Mouse (Mus musculus): Measurements from ENCODE around the gene Hist3h2ba. TPM values are rescaled to one million over a fixed set of nuclear protein-coding genes. Genes with fewer than 3 reads are reported as not detected.
A peak's percentile ranks its signal among the peaks of the same experiment; 100 is the strongest.

Gene Hist3h2ba
- polyA plus RNA-seq, 1 experiment from 2014 or later, result 117 TPM

DNA sequence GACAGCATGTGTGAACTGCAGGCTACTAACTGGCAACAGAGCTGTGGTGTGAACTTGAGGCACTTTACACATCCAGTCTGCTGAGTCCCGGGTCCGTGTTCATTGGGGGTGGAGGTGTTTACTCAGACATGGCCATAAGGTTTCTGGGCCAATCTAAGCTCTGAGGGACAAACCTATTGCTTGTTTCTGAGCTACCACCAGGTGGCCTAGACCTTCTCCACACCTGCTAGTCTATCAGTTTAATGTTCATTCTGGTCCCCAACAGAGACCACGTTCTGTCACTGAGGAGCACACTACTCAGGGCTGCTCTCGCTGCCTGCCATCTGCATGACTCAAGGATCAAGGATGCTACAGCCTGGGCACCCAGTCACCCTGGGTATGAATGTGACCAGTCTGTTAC lies 17.1 kb upstream of the Hist3h2ba start:
- Histone ChIP-seq H3K36me3 (ENCODE audit: control insufficient read depth, insufficient read depth, low read length) (peaks cover 31% of the 10 kb centered on the region), H3K9ac (replicated peaks; ENCODE audit: low read depth, low read length) (no peak overlapping the region), H3K4me3 (ENCODE audit: low read depth, low read length) (no peak overlapping the region), H3K4me1 (ENCODE audit: control insufficient read depth, insufficient read depth, low read length) (peaks cover 7% of the 10 kb centered on the region), H3K4me2 (ENCODE audit: low read depth, low read length) (no peak overlapping the region), H3K9me3 (ENCODE audit: control insufficient read depth, low read length) (no peaks in the 10 kb centered on the region), H3K27ac (ENCODE audit: low read depth, low read length) (no peak overlapping the region), H3K27me3 (ENCODE audit: control insufficient read depth, insufficient read depth, low read length) (no peaks in the 10 kb centered on the region)
- ATAC-seq (ENCODE audit: low read depth), result no peak
- 78% methylated on average over 4 of the region's 4 CpGs for WGBS

DNA sequence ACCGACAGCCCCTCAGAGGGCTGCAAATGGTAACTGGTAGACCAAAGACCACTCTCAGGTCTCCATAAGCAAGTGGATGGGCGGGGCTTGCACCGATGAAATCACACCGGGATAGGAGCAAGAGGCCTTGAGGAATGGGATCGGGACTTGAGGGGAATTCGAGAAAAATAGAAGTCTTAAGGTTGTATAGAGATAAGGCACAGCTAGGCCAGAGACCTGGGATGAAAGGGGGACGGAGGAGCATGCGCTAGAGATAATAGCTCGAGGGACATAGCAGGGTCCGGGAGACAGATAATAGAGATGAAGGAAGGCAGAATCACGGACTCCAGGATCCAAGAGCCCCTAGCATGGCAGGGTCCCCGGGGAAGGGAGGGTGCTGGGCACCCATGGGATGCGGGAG lies 10.8 kb upstream of the Hist3h2ba start:
- H3K4me2 ChIP-seq (ENCODE audit: low read depth, low read length), result peak overlapping the region; percentile 89
- no peaks in the 10 kb centered on the region; the same call in 1 of the 2 replicates for H3K27me3 ChIP-seq (ENCODE audit: control insufficient read depth, insufficient read depth, low read length)
- peak overlapping the region; percentile 93 for H3K9ac ChIP-seq (replicated peaks; ENCODE audit: low read depth, low read length)
- peak overlapping the region; percentile 94 for H3K27ac ChIP-seq (ENCODE audit: low read depth, low read length)
- no peaks in the 10 kb centered on the region for H3K9me3 ChIP-seq (ENCODE audit: control insufficient read depth, low read length)
- peak overlapping the region; percentile 96 for H3K4me3 ChIP-seq (ENCODE audit: low read depth, low read length)
- WGBS, result under 1% methylated on average over 12 of the region's 13 CpGs
- ATAC-seq (ENCODE audit: low read depth), result no peak
- peaks cover 23% of the 10 kb centered on the region for H3K4me1 ChIP-seq (ENCODE audit: control insufficient read depth, insufficient read depth, low read length)
- H3K36me3 ChIP-seq (ENCODE audit: control insufficient read depth, insufficient read depth, low read length), result peaks cover 21% of the 10 kb centered on the region

GRCm38 (mm10) chr11:58938322-58939087 lies 10.2 kb upstream of the Hist3h2ba start, which contains the start of gene Rnf187:
Rnf187 (minus strand) TSS chr11:58938916.
- peak within 1 kb of the TSS; percentile 93 for H3K9ac ChIP-seq (replicated peaks; ENCODE audit: low read depth, low read length)
- WGBS, result under 1% methylated on average over 78 of the region's 95 CpGs
- no peaks in the 10 kb centered on the region for H3K9me3 ChIP-seq (ENCODE audit: control insufficient read depth, low read length)
- peaks cover 27% of the 10 kb centered on the region for H3K4me1 ChIP-seq (ENCODE audit: control insufficient read depth, insufficient read depth, low read length)
- H3K27ac ChIP-seq (ENCODE audit: low read depth, low read length), result peak within 1 kb of the TSS; percentile 94
- peak within 1 kb of the TSS; percentile 96 for H3K4me3 ChIP-seq (ENCODE audit: low read depth, low read length)
- H3K36me3 ChIP-seq (ENCODE audit: control insufficient read depth, insufficient read depth, low read length), result peaks cover 15% of the 10 kb centered on the region; the same call in 1 of the 2 replicates
- peak; percentile 97 for ATAC-seq (ENCODE audit: low read depth)
- peak within 1 kb of the TSS; percentile 89 for H3K4me2 ChIP-seq (ENCODE audit: low read depth, low read length)
- no peaks in the 10 kb centered on the region; the same call in 1 of the 2 replicates for H3K27me3 ChIP-seq (ENCODE audit: control insufficient read depth, insufficient read depth, low read length)

DNA sequence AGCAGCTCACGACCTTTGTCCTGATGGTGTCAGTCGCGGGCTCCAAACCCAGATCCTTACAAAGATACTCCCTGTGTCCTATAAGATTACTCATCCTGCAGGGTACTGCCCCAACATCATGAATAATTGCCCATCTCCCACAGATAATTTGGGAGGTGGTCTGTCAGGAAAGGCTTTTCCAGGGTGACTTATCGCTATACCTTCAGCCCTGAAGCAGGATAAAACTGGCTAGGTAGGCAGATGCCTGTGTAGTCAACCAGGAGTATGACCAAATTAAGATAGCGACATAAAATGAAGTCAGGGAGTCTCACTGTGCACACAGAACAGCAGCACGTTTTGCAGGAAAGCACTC lies 9.7 kb upstream of the Hist3h2ba start:
- H3K36me3 ChIP-seq (ENCODE audit: control insufficient read depth, insufficient read depth, low read length), result peaks cover 10% of the 10 kb centered on the region; the same call in 1 of the 2 replicates
- H3K4me3 ChIP-seq (ENCODE audit: low read depth, low read length), result peak overlapping the region; percentile 96
- H3K4me2 ChIP-seq (ENCODE audit: low read depth, low read length), result peak overlapping the region; percentile 89
- WGBS, result 13% methylated on average over 6 of the region's 6 CpGs
- H3K4me1 ChIP-seq (ENCODE audit: control insufficient read depth, insufficient read depth, low read length), result peaks cover 29% of the 10 kb centered on the region
- H3K9me3 ChIP-seq (ENCODE audit: control insufficient read depth, low read length), result no peaks in the 10 kb centered on the region
- H3K27me3 ChIP-seq (ENCODE audit: control insufficient read depth, insufficient read depth, low read length), result no peaks in the 10 kb centered on the region; the same call in 1 of the 2 replicates
- ATAC-seq (ENCODE audit: low read depth), result peak; percentile 46
- peak overlapping the region; percentile 93 for H3K9ac ChIP-seq (replicated peaks; ENCODE audit: low read depth, low read length)
- H3K27ac ChIP-seq (ENCODE audit: low read depth, low read length), result peak overlapping the region; percentile 94

- H3K4me2 ChIP-seq (ENCODE audit: low read depth, low read length), result no peak overlapping the region
- H3K4me3 ChIP-seq (ENCODE audit: low read depth, low read length), result no peak overlapping the region
- no peak overlapping the region; the same call in 1 of the 2 replicates for H3K9ac ChIP-seq (replicated peaks; ENCODE audit: low read depth, low read length)
- ATAC-seq (ENCODE audit: low read depth), result no peak
- no peaks in the 10 kb centered on the region for H3K36me3 ChIP-seq (ENCODE audit: control insufficient read depth, insufficient read depth, low read length)
- WGBS, result 60% methylated on average over 5 of the region's 5 CpGs
- no peaks in the 10 kb centered on the region for H3K9me3 ChIP-seq (ENCODE audit: control insufficient read depth, low read length)
- peaks cover 8% of the 10 kb centered on the region; the same call in 1 of the 2 replicates for H3K4me1 ChIP-seq (ENCODE audit: control insufficient read depth, insufficient read depth, low read length)
- peak overlapping the region; percentile 16; the same call in 1 of the 2 replicates for H3K27ac ChIP-seq (ENCODE audit: low read depth, low read length)
- no peaks in the 10 kb centered on the region for H3K27me3 ChIP-seq (ENCODE audit: control insufficient read depth, insufficient read depth, low read length)
These were observed 4.6 kb upstream of the Hist3h2ba start for GRCm38 (mm10) chr11:58944136-58944535.

DNA sequence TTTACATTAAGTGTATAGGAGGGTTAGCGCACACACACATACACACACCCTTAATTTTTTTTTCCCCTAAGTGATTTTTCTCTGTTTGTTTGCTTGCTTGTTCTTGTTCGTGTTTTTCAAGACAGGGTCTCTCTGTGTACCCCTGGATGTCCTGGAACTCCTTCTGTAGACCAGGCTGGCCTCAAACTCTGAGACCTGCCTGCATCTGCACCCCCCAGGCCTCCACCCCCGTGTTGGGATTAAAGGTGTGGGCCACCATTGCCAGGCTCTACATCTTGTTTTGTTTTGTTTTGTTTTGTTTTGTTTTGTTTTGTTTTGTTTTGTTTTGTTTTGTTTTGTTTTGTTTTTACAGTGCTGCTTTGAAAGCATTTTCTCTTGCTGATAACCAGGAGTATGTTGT lies 1.4 kb upstream of the Hist3h2ba start:
- no peak for ATAC-seq (ENCODE audit: low read depth)
- Histone ChIP-seq H3K9ac (replicated peaks; ENCODE audit: low read depth, low read length) (peak overlapping the region; percentile 53), H3K4me3 (ENCODE audit: low read depth, low read length) (peak overlapping the region; percentile 51), H3K4me1 (ENCODE audit: control insufficient read depth, insufficient read depth, low read length) (peaks cover 19% of the 10 kb centered on the region), H3K27ac (ENCODE audit: low read depth, low read length) (peak overlapping the region; percentile 95), H3K9me3 (ENCODE audit: control insufficient read depth, low read length) (no peaks in the 10 kb centered on the region), H3K27me3 (ENCODE audit: control insufficient read depth, insufficient read depth, low read length) (no peaks in the 10 kb centered on the region), H3K36me3 (ENCODE audit: control insufficient read depth, insufficient read depth, low read length) (no peaks in the 10 kb centered on the region), H3K4me2 (ENCODE audit: low read depth, low read length) (peak overlapping the region; percentile 45)
- WGBS, result 83% methylated on average over 3 of the region's 3 CpGs

DNA sequence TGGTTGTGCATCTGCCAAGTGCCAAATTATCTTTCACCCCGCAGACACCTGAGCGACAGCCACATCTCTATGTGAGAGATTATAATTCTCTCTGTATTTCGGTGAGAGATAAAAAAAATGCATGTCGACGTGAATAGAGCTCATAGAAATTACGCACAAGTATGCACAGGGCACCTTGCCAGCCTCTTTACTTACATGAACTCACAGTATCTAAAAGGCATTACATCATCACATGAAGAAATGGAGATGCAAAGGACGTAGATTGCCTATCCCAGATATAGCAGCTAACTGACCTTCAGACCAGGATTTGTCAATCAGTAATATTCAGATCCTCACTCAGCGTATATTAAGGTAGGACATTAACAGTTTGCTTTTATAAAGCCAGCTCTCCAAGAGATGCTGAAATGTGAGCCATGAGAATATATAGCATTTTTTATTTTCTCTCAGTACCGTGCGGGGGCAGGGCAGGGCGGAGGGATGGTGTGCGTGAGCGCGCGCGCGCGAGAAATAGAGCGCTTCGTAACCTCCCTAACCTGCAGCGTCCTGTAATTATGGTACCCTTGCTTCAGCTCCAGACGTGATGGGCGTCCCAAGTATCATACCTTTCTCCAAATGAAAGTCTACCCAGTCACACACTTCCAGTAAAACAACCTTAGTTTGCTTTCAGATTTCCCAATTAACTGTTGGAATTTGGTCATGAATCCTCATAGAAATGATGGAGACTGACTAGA lies 757 bp upstream of the Hist3h2ba start:
- peak overlapping the region; percentile 53 for H3K9ac ChIP-seq (replicated peaks; ENCODE audit: low read depth, low read length)
- peaks cover 22% of the 10 kb centered on the region for H3K4me1 ChIP-seq (ENCODE audit: control insufficient read depth, insufficient read depth, low read length)
- H3K36me3 ChIP-seq (ENCODE audit: control insufficient read depth, insufficient read depth, low read length), result no peaks in the 10 kb centered on the region
- H3K4me3 ChIP-seq (ENCODE audit: low read depth, low read length), result peak overlapping the region; percentile 51
- H3K27me3 ChIP-seq (ENCODE audit: control insufficient read depth, insufficient read depth, low read length), result no peaks in the 10 kb centered on the region
- WGBS, result 9% methylated on average over 23 of the region's 23 CpGs
- H3K27ac ChIP-seq (ENCODE audit: low read depth, low read length), result peak overlapping the region; percentile 95
- H3K4me2 ChIP-seq (ENCODE audit: low read depth, low read length), result peak overlapping the region; percentile 45
- peak; percentile 75 for ATAC-seq (ENCODE audit: low read depth)
- no peaks in the 10 kb centered on the region for H3K9me3 ChIP-seq (ENCODE audit: control insufficient read depth, low read length)

GRCm38 (mm10) chr11:58949480-58950431 lies 1.0 kb downstream of the Hist3h2ba start:
- Histone ChIP-seq H3K4me2 (ENCODE audit: low read depth, low read length) (peak overlapping the region; percentile 45), H3K9ac (replicated peaks; ENCODE audit: low read depth, low read length) (peak overlapping the region; percentile 78), H3K9me3 (ENCODE audit: control insufficient read depth, low read length) (no peaks in the 10 kb centered on the region), H3K4me3 (ENCODE audit: low read depth, low read length) (peak overlapping the region; percentile 51), H3K27ac (ENCODE audit: low read depth, low read length) (peak overlapping the region; percentile 95), H3K4me1 (ENCODE audit: control insufficient read depth, insufficient read depth, low read length) (peaks cover 18% of the 10 kb centered on the region), H3K36me3 (ENCODE audit: control insufficient read depth, insufficient read depth, low read length) (no peaks in the 10 kb centered on the region), H3K27me3 (ENCODE audit: control insufficient read depth, insufficient read depth, low read length) (no peaks in the 10 kb centered on the region)
- WGBS, result 3% methylated on average over 20 of the region's 20 CpGs
- peak; percentile 59 for ATAC-seq (ENCODE audit: low read depth)
